Mouse (Mus musculus) cortical plate, adult 2 months (tissue): ENCODE measurements around the gene Usp46. TPM values are rescaled to one million over a fixed set of nuclear protein-coding genes. Genes with fewer than 3 reads are reported as not detected.

Source experiments
- H3K27ac ChIP-seq: fragments of 200-500 bp; 2 replicates; pipeline ENCODE4 v1.5.1; 2012; ENCODE audit warnings: low read length, control low read depth, inconsistent platforms; ENCODE audit not compliant: insufficient read depth
- H3K4me1 ChIP-seq: fragments of 200-500 bp; 2 replicates; pipeline ENCODE4 v1.6.1; 2011; ENCODE audit warnings: low read length; ENCODE audit not compliant: control insufficient read depth, insufficient read depth
- H3K4me3 ChIP-seq: fragments of 200-500 bp; 2 replicates; pipeline ENCODE4 v1.5.1; 2011; ENCODE audit warnings: mild to moderate bottlenecking, low read length, control low read depth; ENCODE audit not compliant: insufficient read depth
- CTCF ChIP-seq: fragments of 200-500 bp; IDR thresholded peaks from 2 replicates; pipeline ENCODE4 v1.5.1; 2011; ENCODE audit warnings: mild to moderate bottlenecking, control low read depth, low read length; ENCODE audit not compliant: insufficient read depth; ENCODE audit errors: extremely low read depth
- POLR2A ChIP-seq: fragments of 200-500 bp; IDR thresholded peaks from 2 replicates; pipeline ENCODE4 v1.6.1; 2011; ENCODE audit warnings: mild to moderate bottlenecking, low read length, control low read depth; ENCODE audit not compliant: insufficient read depth; ENCODE audit errors: extremely low read depth
- polyA plus RNA-seq: library from polyadenylated mRNA; depleted of rRNA; stranded (reverse); fragments of >200 nt; gene quantifications from 2 replicates; pipeline ENCODE4 v1.2.3, GENCODE M21; 2012; rRNA removed

The Usp46 gene
- 49.3 and 51.5 TPM in 2 replicates for polyA plus RNA-seq

DNA sequence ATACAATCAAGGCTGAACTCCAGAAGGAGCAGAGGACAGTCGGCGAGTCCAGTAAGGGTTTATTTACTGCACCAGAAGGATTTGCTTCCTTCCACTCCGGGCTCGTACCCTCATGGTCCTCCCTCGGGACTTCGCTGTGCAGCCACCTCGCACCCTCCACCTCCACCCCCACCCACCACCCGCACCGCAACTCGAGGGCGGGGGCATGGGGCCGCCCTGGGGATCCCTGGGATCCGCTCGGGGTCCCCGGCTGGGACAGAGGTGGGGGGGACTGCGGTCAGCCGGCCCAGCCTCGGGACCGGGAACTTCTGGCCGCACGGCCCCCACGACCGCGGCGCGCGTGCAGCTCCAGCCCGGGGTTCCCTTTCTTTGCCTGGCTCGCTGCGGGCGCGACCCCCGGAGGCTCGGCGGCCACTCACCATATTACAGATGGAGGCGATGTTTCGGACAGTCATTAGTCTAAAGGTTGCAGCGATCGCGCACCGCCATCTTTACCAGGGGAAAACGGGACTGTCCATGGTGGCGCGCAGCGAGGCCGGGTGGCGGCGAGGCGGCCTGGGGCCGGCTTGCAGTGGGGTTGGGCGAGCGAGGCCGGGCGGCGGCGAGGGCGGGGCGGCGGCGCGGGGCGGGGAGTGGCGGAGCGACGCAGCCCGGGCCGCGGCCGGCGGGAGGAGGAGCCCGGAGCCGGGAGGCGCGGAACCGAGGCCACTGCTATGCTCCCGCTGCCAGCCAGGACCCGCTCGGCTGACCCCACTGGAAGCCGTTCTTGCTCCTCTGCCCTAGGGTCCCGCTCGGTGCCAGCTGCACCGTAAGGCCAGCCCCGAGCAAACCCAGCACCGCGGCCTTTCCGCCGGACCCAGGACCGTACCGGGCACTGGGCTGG, at the start of gene Usp46:
Gene Usp46, minus strand, starts transcription at position 601 of the 883 bp plus-strand sequence.
- peak within 1 kb of the TSS; percentile 99 for H3K27ac ChIP-seq
- TF ChIP-seq CTCF (no peak), POLR2A (peak; percentile 80)
- H3K4me3 ChIP-seq: peak within 1 kb of the TSS; percentile 92
- peaks cover 2% of the 10 kb centered on the region; the same call in 1 of the 2 replicates for H3K4me1 ChIP-seq

DNA sequence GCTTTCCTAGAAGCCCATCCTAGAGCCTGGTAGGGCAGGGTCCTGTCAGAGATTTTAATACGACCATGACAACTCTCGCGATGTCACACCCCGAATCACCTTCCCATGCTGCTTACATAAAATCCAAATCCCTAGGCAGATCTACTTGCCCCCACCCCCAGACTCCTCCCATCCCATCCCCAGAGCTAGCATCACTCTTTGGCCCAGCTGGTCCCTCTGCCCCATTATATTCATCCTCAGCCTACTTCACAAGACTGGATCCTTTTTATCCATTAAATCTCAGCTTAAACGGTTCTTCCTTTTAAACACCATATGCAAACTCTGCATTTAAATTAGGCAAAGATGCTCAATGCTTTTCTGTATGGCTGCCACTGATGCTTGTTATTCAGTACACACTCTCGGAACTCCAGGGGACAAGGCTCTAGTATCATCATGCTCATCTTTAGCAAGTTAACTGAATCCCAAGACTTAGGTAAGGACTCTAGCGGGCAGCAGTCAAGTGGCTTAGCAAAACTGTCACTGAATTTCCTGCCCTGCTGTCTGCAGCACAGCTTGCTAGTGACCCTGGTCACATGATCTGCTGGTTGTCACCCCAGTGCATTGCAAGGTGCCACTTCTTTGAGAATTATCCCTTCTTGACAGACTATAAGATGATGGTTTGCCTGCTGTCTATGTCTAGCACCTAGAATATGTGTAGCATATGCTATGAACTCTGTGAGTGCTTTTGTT, 45.9 kb upstream of the Usp46 start:
- Histone ChIP-seq H3K4me3 (no peak overlapping the region), H3K27ac (no peak overlapping the region), H3K4me1 (no peaks in the 10 kb centered on the region)
- TF ChIP-seq CTCF (no peak), POLR2A (no peak)

DNA sequence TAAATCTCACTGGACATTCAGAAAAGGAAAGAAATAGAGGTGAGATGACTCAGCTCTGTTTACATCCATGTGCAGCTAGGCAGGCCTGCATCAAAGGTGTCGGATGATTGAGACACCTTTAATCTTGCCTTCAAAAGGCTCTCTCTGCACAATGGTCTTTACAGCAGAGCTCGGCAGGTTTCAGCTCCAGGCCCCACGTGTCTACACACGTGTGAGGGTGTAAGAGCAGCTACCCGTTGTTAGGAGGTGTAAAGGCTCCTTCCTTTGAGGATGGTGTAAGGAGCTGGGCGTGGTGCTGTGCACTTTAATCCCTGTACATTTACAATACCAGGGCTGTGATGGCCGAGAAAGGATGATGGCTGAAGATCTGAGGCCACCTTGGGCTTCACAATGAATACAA, 37.2 kb upstream of the Usp46 start:
- H3K4me3 ChIP-seq: no peak overlapping the region
- TF ChIP-seq CTCF: no peak
- no peak for TF ChIP-seq POLR2A
- no peak overlapping the region for H3K27ac ChIP-seq
- H3K4me1 ChIP-seq: no peaks in the 10 kb centered on the region

DNA sequence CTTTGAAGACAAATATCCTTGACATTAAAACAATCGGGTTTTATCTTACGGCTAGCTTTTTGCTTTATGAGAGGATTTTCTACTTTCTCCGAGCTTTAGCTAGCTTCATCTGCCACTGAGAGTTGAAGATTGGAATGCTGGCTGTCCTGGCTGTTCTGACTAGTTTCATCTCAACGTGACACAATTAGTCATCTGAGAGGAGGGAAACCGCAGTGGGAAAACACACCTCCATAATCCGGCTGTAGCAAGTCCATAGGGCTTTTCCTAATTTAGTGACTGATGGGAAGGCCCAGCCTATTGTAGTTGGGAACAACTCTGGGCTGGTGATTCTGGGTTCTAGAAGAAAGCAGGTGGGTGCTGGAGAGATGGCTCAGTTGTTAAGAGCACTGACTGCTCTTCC, 33.5 kb upstream of the Usp46 start:
- no peak for TF ChIP-seq POLR2A
- TF ChIP-seq CTCF: no peak
- no peak overlapping the region for H3K27ac ChIP-seq
- H3K4me1 ChIP-seq: no peaks in the 10 kb centered on the region
- H3K4me3 ChIP-seq: no peak overlapping the region

DNA sequence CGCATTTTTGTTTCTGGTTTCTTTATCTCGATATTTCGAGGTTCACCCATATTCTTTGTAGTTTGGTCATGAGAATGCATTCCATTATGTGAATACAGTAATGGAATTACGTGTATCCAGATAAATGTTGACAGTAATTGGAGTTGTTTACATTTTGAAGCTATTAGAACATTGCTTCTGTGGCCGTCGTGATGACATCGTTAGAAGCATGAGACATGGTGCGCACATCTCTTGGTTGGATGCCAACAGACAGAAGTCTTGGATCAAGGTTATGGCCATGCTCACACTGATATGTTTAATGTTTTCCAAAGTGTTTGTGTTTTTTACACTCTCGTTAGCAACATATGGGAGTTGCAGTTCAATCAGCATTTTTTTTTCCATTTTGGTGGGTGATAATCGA, 30.8 kb upstream of the Usp46 start:
- Histone ChIP-seq H3K4me3 (no peak overlapping the region), H3K4me1 (no peaks in the 10 kb centered on the region), H3K27ac (no peak overlapping the region)
- TF ChIP-seq CTCF (no peak), POLR2A (no peak)

DNA sequence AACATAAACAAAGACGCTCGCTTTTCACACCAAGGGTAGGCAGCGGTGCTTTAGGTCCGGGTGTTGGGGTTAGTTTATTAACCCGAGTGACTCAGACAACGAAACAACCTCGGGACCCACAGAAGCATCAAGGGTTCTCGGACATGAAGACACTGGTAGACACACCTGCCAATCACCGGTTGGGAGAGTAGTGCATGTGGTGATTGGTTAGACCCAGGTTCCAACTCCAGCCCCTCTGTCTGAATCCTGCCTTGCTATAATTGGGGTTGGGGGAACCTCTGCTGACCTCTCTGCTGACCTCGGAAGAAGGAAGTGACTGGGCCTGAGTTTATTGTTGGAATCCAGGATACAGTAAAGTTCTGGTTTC, 29.6 kb upstream of the Usp46 start:
- Histone ChIP-seq H3K4me1 (no peaks in the 10 kb centered on the region), H3K27ac (no peak overlapping the region), H3K4me3 (no peak overlapping the region)
- TF ChIP-seq CTCF (no peak), POLR2A (no peak)

DNA sequence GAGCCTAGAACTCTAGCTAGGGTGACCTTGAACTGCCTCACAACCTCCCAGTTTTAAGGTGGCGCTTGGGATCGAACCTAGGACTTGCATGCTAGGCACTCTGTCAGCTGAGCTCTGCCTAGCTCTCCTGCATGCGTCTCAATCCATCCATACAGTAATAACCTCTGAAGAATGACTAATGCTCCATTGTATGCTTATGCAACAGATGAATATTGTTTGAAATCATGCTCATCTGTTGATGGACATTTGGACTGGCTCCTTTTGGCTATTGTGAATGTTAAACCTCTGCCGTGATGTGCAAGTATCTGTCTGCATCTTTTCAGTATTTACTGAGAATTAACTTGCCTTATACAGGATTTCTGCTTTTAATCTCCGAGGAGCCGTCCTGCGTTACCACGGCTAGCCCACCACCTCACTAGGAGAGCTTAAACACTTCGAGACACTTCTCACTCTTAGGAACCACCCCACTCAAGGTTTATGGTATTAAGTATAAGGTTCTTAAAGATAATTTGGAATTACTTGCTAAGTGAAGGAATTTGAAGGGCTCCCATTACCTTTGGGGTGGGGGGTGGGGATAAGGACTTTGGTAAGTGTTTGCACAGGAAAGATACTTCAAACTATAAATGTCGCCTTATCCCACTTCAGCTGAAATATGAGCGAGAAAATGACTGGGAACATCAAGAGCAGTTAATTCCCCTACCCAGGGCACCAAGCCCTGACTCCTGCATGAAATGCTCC, 29.1 kb upstream of the Usp46 start:
- Histone ChIP-seq H3K27ac (no peak overlapping the region), H3K4me3 (no peak overlapping the region), H3K4me1 (no peaks in the 10 kb centered on the region)
- TF ChIP-seq POLR2A (no peak), CTCF (no peak)

DNA sequence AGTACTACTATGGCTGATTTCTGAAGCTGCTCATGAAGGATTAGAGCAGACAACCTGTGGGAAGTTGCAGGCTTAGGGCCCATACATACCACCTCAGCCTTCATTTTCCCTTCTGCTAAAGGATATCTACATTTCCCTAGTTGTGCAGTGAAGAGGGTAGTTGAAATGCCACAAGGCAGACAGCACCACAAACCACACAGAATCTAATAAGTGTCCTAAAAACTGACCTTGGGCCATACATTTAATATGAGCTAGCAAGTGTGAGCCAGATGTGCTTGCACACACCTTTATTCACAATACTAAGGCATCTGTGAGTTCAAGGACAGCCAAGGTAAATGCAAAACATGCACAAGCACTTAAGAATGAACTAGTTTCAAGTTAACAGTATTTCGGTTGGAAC, 27.8 kb upstream of the Usp46 start:
- Histone ChIP-seq H3K27ac (no peak overlapping the region), H3K4me1 (no peaks in the 10 kb centered on the region), H3K4me3 (no peak overlapping the region)
- no peak for TF ChIP-seq POLR2A
- no peak for TF ChIP-seq CTCF

DNA sequence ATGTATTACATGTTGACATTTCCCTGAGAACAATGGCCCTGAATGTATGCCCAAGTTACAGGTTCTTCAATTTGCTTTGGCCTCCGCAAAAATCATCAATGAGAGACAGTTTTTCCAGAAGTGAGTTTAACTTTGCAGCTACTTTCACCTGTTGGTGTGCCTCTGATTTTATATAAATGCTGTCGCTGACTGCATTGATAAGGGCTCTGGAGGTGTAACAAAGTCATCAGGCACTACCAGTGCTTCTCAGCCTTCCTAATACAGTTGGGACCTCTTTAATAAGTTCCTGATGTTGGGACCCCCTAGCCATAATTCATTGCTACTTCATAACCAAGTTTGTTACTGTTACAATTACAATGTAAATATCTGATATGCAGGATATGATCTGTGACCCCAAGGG, 27.4 kb upstream of the Usp46 start:
- no peak for TF ChIP-seq CTCF
- no peak for TF ChIP-seq POLR2A
- H3K27ac ChIP-seq: no peak overlapping the region
- no peaks in the 10 kb centered on the region for H3K4me1 ChIP-seq
- no peak overlapping the region for H3K4me3 ChIP-seq
